Mouse (Mus musculus) hindbrain, embryonic 11.5 days (tissue): ENCODE results near the gene Rgs9. TPM values are rescaled to one million over a fixed set of nuclear protein-coding genes. Genes with fewer than 3 reads are reported as not detected.

Experiments
- ATAC-seq: fragments of 200-750 bp; cut with Nextera tagmentation; 2 replicates; pipeline ENCODE4 v1.8.0; 2017; ENCODE audit warnings: mild to moderate bottlenecking, moderate TSS enrichment, moderate library complexity; ENCODE audit not compliant: low FRiP score
- DNase-seq: peaks from one replicate; pipeline ENCODE4 v3.0.0-alpha.2; 2015; ENCODE audit warnings: low spot score
- H3K27ac ChIP-seq: fragments of 300-500 bp; sonication (generic); 2 replicates; pipeline ENCODE4 v1.5.1; 2014; ENCODE audit warnings: mild to moderate bottlenecking, low read depth, low read length
- H3K27me3 ChIP-seq: fragments of 300-500 bp; sonication (generic); 2 replicates; pipeline ENCODE4 v1.6.1; 2014; ENCODE audit warnings: mild to moderate bottlenecking, low read length, moderate library complexity, mixed read lengths; ENCODE audit not compliant: control insufficient read depth, insufficient read depth
- H3K36me3 ChIP-seq: fragments of 300-500 bp; sonication (generic); 2 replicates; pipeline ENCODE4 v1.6.1; 2014; ENCODE audit warnings: mild to moderate bottlenecking, low read length, moderate library complexity, mixed read lengths; ENCODE audit not compliant: control insufficient read depth, insufficient read depth
- H3K4me1 ChIP-seq: fragments of 300-500 bp; sonication (generic); replicated peaks from 2 replicates; pipeline ENCODE4 v1.6.1; 2014; ENCODE audit warnings: low read length, mixed read lengths; ENCODE audit not compliant: control insufficient read depth, insufficient read depth
- H3K4me2 ChIP-seq: fragments of 300-500 bp; sonication (generic); replicated peaks from 2 replicates; pipeline ENCODE4 v1.6.1; 2014; ENCODE audit warnings: mild to moderate bottlenecking, low read depth, low read length
- H3K4me3 ChIP-seq: fragments of 300-500 bp; sonication (generic); 2 replicates; pipeline ENCODE4 v1.5.1; 2014; ENCODE audit warnings: low read depth, low read length
- H3K9ac ChIP-seq: fragments of 300-500 bp; sonication (generic); 2 replicates; pipeline ENCODE4 v1.6.1; 2014; ENCODE audit warnings: low read depth, low read length
- H3K9me3 ChIP-seq: fragments of 300-500 bp; sonication (generic); 2 replicates; pipeline ENCODE4 v1.6.1; 2016; ENCODE audit warnings: low read length; ENCODE audit not compliant: control insufficient read depth
- WGBS: fragments of 180-500 bp; shearing (Covaris S2); extraction: QIAGEN DNeasy Blood & Tissue Kit; methylation state at CpG from one replicate; pipeline ENCODE4 v1.1.7; 2014; 5-methylcytosine and 5-hydroxymethylcytosine counted together
- polyA plus RNA-seq: library from polyadenylated mRNA; unstranded; fragments of >200 nt; fragmentation: Nextera tagmentation; extraction: Ambion mirVana; gene quantifications from 2 replicates; pipeline ENCODE4 v1.2.1, GENCODE M21; 2014

Gene Rgs9
- polyA plus RNA-seq, 1 experiment from 2014 or later = 2.4 TPM

DNA sequence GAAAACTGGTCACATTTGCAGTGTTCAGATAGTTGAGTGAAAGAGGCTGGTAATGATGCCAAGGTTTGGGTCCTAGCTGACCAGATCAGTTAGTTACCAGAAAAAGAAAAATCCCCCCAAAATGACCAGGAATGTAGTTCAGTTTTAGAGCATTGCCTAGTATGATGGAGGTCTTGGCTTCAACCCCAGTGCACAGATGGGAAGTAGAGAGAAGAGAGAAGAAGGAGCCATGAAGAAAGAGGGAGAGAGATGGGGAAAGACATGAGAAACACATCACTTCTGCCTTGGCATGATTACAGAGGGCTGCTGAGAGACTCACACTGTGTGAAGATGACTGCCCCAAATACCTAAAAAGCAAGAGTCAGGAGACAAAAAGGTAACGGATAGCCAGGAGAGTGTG, 13.1 kb downstream of the Rgs9 start:
- WGBS = 90% methylated on average over 1 of the region's 1 CpGs
- H3K36me3 ChIP-seq = no peaks in the 10 kb centered on the region
- no peaks in the 10 kb centered on the region for H3K27me3 ChIP-seq
- no peak overlapping the region for H3K4me3 ChIP-seq
- no peaks in the 10 kb centered on the region for H3K9me3 ChIP-seq
- no peaks in the 10 kb centered on the region for H3K4me1 ChIP-seq
- ATAC-seq = no peak
- H3K9ac ChIP-seq = no peak overlapping the region
- no peak for DNase-seq
- no peak overlapping the region for H3K27ac ChIP-seq
- H3K4me2 ChIP-seq = no peak overlapping the region

DNA sequence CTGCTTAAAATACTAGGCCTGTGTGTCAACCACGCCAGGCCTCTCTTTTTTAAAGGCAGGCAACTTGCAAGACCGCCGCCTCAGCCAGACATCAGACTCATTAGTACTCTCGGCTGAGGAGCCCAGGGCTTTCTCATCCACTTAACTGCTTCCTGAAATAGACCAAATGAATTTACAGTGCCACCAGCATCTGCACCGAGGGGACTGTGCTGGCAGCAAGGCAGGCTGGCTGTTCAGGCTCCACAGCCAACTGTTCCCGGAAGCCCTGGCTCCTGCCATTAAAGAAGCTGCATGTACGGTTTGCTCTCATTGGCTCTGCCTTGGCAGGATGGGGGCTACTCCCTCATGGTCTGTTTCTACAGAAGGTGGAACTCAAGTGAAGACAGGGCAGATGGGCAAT, 19.7 kb downstream of the Rgs9 start:
- DNase-seq (no peak), ATAC-seq (no peak)
- Histone ChIP-seq H3K4me1 (no peaks in the 10 kb centered on the region), H3K27me3 (no peaks in the 10 kb centered on the region), H3K9me3 (no peaks in the 10 kb centered on the region), H3K9ac (no peak overlapping the region), H3K4me2 (no peak overlapping the region), H3K4me3 (no peak overlapping the region), H3K36me3 (no peaks in the 10 kb centered on the region), H3K27ac (no peak overlapping the region)
- 85% methylated on average over 7 of the region's 7 CpGs for WGBS

GRCm38 (mm10) chr11:109271399-109271798, 26.5 kb downstream of the Rgs9 start:
- H3K27me3 ChIP-seq = no peaks in the 10 kb centered on the region
- H3K4me1 ChIP-seq = 0 out of 2 replicates have a peak, but pooled peaks cover 2% of the 10 kb centered on the region
- DNase-seq = no peak
- no peaks in the 10 kb centered on the region for H3K36me3 ChIP-seq
- WGBS = 90% methylated on average over 9 of the region's 9 CpGs
- no peak overlapping the region for H3K4me3 ChIP-seq
- H3K9ac ChIP-seq = no peak overlapping the region
- no peak overlapping the region for H3K4me2 ChIP-seq
- H3K27ac ChIP-seq = no peak overlapping the region
- no peaks in the 10 kb centered on the region for H3K9me3 ChIP-seq
- ATAC-seq = no peak

- no peak overlapping the region for H3K9ac ChIP-seq
- no peaks in the 10 kb centered on the region for H3K27me3 ChIP-seq
- no peak for DNase-seq
- 86% methylated on average over 8 of the region's 8 CpGs for WGBS
- H3K4me2 ChIP-seq = no peak overlapping the region
- H3K36me3 ChIP-seq = no peaks in the 10 kb centered on the region
- no peak for ATAC-seq
- H3K9me3 ChIP-seq = no peaks in the 10 kb centered on the region
- 0 out of 2 replicates have a peak, but pooled peaks cover 2% of the 10 kb centered on the region for H3K4me1 ChIP-seq
- H3K27ac ChIP-seq = no peak overlapping the region
- no peak overlapping the region for H3K4me3 ChIP-seq
Measured at GRCm38 (mm10) chr11:109270366-109270765, 27.6 kb downstream of the Rgs9 start.

DNA sequence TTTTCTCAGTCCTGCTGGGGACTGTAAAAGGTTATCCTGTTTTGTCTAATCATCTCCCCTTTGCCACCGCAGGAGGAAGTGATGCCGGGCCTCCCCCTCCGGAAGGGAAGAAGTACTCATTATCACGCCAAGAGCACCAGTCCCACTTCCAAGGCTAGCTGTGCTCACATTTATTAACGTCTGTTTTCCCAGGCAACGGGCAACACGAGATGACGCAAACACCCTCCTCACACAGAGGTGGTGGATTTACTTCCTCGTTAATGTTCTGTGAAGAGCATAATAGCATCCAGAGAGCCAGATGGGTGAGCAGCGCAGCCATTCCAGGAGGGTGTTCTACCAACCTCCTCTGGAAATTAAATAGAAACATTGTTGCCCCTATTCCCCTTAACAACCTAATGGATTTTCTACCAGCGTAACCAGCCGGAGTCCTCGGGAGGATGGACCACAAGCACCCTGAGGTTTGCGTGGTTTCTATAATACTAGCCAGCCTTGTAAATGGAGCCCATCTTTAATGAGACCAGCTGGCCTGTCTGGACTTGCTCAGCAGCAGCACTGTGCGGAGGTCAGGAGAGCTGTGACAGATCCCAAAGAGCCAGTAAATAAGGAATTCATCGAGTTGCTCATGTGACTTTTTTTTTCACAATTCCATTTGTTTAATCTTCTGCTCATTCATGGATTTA, 28.1 kb downstream of the Rgs9 start:
- 0 out of 2 replicates have a peak, but pooled peaks cover 2% of the 10 kb centered on the region for H3K4me1 ChIP-seq
- WGBS = 78% methylated on average over 16 of the region's 16 CpGs
- H3K9ac ChIP-seq = no peak overlapping the region
- DNase-seq (no peak), ATAC-seq (no peak)
- no peak overlapping the region for H3K27ac ChIP-seq
- no peak overlapping the region for H3K4me3 ChIP-seq
- H3K27me3 ChIP-seq = no peaks in the 10 kb centered on the region
- H3K9me3 ChIP-seq = no peaks in the 10 kb centered on the region
- H3K4me2 ChIP-seq = no peak overlapping the region
- H3K36me3 ChIP-seq = no peaks in the 10 kb centered on the region

DNA sequence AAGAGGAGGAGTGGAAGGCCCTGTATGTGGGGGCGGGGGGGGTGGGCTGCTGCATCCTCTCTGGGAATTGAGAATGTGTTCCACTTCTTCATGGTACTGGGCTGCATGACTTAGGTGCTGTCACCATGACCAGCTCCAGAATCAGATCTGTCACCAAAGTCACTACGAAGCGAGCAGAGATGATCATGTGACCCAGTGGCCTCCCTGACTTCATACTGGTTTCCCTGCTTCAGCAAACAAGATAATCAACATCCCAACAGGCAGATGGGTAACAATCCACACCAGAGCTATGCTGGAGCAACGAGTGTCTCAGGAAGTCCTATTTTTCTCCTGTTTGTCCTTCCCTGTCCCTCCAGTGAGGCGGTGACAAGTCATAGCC, 28.7 kb downstream of the Rgs9 start:
- H3K36me3 ChIP-seq = no peaks in the 10 kb centered on the region
- ATAC-seq (no peak), DNase-seq (no peak)
- H3K27me3 ChIP-seq = no peaks in the 10 kb centered on the region
- no peak overlapping the region for H3K27ac ChIP-seq
- H3K4me2 ChIP-seq = no peak overlapping the region
- 76% methylated on average over 5 of the region's 5 CpGs for WGBS
- no peak overlapping the region for H3K9ac ChIP-seq
- no peaks in the 10 kb centered on the region for H3K9me3 ChIP-seq
- H3K4me1 ChIP-seq = 0 out of 2 replicates have a peak, but pooled peaks cover 2% of the 10 kb centered on the region
- no peak overlapping the region for H3K4me3 ChIP-seq

DNA sequence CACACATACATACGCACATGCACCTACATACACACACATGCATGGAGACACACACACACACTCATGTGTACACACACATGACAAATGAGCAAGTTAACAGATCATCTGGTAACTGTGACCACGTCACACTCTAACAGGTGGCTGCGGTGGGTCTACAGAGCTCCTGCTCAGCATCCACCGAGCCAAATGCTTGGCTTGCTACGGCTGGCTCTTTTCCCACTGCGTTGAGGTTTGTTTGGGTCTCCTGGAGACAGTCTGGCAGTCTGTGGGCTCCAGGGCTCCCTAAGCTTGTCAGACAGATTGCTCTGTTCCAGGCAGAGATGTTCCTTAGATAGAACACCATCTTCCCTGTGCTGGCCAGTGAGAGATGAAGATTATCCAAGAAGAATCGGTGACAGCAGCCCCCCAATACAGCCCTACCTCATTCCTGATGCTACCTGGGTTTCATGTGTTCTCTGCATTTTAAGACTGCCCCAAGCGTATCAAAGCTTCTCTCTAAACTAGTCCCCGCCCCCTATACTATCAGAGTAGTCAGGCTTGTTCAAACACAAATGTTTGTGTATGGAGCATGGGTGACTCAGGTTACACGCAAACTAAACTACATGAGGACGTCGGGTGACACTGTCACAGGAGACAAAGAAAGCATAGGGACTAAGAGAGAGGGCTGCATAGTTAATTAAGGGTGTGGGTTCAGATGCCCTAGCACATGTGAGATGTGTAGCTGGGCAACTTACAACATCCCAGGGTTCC, 31.6 kb downstream of the Rgs9 start:
- no peaks in the 10 kb centered on the region for H3K36me3 ChIP-seq
- H3K27ac ChIP-seq = no peak overlapping the region
- H3K4me2 ChIP-seq = no peak overlapping the region
- H3K4me3 ChIP-seq = no peak overlapping the region
- H3K9me3 ChIP-seq = no peaks in the 10 kb centered on the region
- H3K9ac ChIP-seq = no peak overlapping the region
- 84% methylated on average over 12 of the region's 12 CpGs for WGBS
- no peak for ATAC-seq
- no peak for DNase-seq
- H3K4me1 ChIP-seq = 0 out of 2 replicates have a peak, but pooled peaks cover 2% of the 10 kb centered on the region
- no peaks in the 10 kb centered on the region for H3K27me3 ChIP-seq

DNA sequence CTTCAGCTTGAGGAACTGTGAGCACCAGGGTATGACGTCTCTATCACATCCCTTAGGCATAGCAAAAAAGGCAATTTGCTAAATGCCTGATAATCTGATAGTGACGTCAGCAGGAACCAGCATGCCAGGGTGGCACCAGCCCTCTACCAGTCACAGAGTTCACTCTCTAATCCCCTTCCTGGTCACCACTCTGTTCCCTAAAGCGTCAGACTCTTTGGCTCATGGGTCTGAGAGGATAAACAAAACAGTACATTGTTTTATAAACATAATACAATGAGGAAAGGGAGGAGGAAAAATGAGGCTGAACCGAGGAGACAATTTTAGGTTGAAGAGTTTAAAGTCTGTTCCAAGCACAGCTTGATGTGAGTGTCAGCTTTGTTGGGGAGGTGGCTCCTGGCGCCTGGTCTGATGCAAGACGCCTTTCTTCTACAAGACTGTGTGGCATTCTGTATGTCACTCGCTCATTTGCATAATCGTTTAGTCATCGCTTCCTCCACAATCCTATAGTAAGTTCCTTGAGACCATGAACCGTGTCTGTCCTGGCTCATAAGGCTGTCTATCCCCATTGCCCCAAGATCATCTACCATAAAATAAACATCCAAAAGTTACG, 33.7 kb downstream of the Rgs9 start:
- 73% methylated on average over 11 of the region's 11 CpGs for WGBS
- H3K9ac ChIP-seq = no peak overlapping the region
- DNase-seq = no peak

More for the DNA sequence above, 33.7 kb downstream of the Rgs9 start:
- Histone ChIP-seq H3K27ac (no peak overlapping the region), H3K9me3 (no peaks in the 10 kb centered on the region), H3K36me3 (no peaks in the 10 kb centered on the region), H3K4me1 (no peaks in the 10 kb centered on the region), H3K4me3 (no peak overlapping the region), H3K4me2 (no peak overlapping the region), H3K27me3 (no peaks in the 10 kb centered on the region)
- ATAC-seq = no peak
